Mouse (Mus musculus) left cerebral cortex, adult 18-20 months (tissue): ENCODE measurements around the gene Slco4a1. TPM values are rescaled to one million over a fixed set of nuclear protein-coding genes. Genes with fewer than 3 reads are reported as not detected.

Source experiments
- DNase-seq, 2 experiments: peaks; one replicate each; pipeline ENCODE4 v3.0.0; 2021 to 2022; ENCODE audit warnings: low spot score in 2 of 2, mixed read lengths in 1 of 2
- long read RNA-seq, 2 experiments: library from polyadenylated mRNA; stranded (forward); transcript quantifications; one replicate each; pipeline ENCODE4 v2.0.0; 2021
- total RNA-seq, 2 experiments: library from RNA; stranded (reverse); gene quantifications; 2 replicates each; pipeline ENCODE4 v1.2.3; 2021

Slco4a1 gene
- 1 to 10 TPM; 1.7 to 2.4 TPM for total RNA-seq
- long read RNA-seq, experiment 1, partial matches to known transcripts: 1 of 6 reads
- long read RNA-seq, experiment 1, other reads (novel, unspliced or antisense): 1 of 6 reads
- long read RNA-seq, experiment 2, partial matches to known transcripts: 1 of 2 reads
- long read RNA-seq, experiment 2, other reads (novel, unspliced or antisense): 0 of 2 reads

- DNase-seq: peak; percentile 61 to 78
Observed at GRCm38 (mm10) chr2:180455723-180456698, at the start of gene Slco4a1. TSS of gene Slco4a1 (plus strand) at chr2:180456245.

DNA sequence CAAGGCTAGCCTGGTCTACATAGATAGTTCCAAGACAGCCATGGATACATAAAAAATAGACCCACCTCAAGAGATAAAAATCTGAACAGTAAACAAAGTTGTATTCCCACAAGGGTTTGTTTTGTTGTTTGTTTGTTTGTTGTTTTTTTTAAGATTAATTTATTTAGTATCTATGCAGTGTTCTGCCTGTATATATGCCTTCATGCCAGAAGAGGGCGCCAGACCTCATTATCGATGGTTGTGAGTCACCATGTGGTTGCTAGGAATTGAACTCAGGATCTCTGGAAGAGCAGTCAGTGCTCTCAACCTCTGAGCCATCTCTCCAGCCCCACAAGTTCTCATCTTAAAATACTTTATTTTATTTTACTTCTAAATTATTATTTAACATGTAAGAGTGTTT, 47.6 kb upstream of the Slco4a1 start:
- DNase-seq: no peak

DNA sequence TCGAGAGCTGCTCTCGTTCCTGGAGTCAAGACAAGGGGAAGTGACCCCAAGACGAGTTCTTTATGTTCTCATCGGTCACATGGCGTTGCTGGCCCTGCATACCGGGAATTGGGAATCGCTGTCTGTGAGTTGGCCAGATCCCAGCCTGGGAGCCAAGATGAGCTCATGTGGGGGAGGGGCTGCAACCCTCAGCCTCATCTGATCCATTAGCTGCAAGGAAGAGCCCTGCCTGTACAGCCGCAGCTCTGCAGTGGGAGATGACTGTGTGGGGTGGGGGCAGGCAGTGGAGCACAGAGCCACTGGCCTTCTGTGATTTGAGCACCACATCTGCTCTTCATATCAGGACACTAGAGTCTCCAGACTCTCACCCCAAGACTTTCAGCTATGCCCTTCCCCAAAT, 45.6 kb upstream of the Slco4a1 start:
- no peak for DNase-seq

DNA sequence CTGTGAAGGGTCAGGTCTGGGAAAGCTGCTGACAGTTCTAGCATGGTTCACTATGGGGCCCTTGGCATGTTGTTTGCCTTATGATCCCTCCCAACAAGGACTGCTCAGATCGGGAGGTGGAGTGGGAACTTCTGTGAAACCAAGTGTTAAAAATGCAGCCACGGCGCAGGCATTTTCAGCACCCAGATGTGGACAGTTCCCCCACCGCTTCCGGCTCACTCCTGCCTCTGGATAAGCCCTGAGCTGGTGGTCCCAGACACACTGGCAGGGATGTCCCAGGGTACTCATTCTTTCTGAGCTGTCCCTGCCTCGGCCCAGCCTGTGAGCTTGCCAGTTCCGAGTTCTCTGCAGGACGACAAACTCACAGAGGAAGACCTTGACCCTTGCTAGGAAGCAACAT, 45.0 kb upstream of the Slco4a1 start:
- no peak for DNase-seq

- DNase-seq: no peak
Observed at GRCm38 (mm10) chr2:180415627-180416026, 40.4 kb upstream of the Slco4a1 start.

DNA sequence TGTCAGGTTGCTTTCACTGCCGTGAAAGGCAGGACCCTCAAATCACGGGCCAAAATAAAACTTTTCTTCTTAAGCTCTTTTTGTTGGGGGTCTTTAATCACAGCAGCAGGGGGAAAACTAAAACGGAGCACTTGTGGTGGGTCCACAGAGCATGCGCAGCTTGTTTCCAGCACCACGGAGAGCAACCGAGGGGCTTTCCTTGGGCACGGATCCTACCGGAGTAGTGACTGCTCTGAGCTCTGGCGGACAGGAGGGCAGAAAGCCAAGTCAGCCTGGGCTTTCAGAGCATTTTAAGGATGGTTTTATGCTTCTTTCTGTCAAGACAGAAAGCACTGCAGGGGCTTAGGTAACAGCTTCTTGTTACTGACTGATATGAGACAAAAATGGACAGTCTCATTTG, 38.3 kb upstream of the Slco4a1 start:
- DNase-seq: no peak

DNA sequence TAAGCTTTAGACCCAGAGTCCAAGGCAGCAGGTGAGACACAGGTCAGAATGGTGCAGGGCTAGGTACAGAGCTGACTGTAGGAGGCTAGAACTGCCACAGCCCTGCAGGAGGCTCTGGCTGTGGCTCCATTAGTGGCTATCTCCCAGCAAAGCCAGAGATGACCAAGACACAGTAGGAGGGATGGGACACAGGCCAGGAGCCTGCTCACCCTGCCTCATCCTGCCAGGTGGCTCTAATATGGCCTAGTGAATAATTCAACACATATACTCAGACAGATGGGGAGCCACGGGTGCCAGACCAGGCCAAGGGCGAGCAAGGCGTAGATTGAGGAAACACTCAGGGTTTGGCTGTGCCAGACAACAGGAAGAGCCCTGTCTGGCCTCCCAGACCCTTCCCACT, 35.4 kb upstream of the Slco4a1 start:
- no peak for DNase-seq

- no peak for DNase-seq
Observed at GRCm38 (mm10) chr2:180425115-180425514, 30.9 kb upstream of the Slco4a1 start.

DNA sequence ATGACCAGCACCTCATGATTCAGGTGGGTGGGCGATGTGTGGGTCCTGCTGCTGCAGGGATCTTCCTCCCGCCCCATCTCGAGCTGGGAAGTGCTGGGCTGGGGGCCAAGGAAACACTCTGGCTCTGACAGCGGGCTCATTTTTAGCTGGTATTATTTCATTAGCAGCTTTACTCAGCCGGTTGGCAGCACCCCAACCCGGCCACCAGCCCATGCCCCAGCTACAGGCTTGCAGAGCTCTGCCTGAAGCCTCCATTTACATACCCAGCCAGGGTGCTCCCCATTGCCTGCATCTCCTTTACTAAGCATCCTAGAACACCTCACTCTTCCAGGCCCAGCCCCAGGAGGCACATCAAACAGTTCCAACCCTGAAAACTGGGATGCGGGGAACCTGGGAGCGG, 29.0 kb upstream of the Slco4a1 start:
- DNase-seq: peak; percentile 39 to 50

- peak in 1 of 2 experiments; percentile 45 for DNase-seq
Observed at GRCm38 (mm10) chr2:180428331-180428730, 27.7 kb upstream of the Slco4a1 start.

GRCm38 (mm10) chr2:180430648-180431047, 25.4 kb upstream of the Slco4a1 start:
- DNase-seq: no peak

GRCm38 (mm10) chr2:180432042-180432668, 23.9 kb upstream of the Slco4a1 start:
- DNase-seq: peak; percentile 79 to 93

DNA sequence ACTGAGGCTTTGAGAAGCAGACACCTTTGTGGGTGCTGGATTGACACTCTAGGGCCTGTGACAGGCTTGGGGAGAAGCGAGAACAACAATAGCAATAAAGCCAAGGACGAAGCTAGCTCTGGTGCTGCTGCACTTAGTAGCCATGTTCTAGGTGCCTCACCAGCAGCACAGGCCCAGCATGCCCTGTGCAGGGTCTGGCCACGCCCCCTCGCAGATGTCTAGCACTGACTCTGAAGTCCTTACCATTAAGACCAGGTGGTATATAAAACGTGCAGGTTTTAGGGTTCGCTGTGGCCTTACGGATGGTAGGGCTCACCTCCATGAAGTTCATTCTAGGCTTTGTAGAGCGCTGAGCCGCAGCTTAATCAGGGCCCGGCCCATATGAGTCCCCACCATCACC, 23.3 kb upstream of the Slco4a1 start:
- no peak for DNase-seq

DNA sequence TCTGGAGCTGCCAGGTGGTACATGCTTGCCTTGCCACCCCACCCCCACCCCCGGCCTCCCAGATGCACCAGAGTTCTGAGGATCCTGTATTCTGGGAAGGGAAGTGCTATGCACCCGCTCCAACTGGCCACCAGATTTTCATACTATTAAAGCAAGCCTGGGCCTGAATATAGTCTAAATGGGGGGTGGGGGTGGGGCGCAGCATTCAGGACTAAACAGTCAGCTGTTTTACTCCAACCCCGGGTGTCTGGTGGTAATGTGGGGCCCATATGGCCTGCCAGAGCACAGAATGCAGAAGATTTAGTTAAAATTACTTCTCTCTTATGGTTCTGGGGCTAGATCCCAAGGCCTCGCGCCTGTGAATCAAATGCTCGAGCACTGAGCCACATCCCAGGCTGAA, 22.7 kb upstream of the Slco4a1 start:
- DNase-seq: no peak

DNA sequence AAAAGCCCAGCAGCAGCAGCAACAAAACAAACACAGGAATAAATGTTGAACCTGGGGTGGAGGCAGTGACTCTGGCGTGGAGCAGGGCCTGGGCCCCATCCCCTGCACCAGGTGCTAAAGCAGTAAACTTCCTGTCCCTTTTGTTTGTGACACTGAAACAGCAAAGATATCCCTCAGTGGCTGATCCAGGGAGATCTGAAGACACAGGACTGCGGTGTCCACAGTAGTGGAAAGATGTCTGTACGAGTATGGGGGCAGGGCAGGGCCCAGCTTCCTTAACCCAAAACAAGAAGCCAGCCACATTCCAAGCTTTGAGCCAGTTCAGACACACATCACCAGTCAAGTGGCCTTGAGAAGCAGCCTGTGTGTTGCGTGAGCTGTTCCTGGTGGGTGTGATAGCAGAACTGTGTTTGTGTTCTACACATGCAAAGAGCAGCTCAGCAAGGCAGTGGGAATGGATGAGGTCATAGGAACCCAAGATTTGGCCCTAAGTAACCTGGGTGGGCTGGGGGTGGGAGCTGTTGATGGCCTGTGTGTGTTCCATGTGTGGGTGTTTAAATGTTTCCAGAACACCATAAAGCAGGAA, 20.6 kb upstream of the Slco4a1 start:
- no peak for DNase-seq

- no peak for DNase-seq
Observed at GRCm38 (mm10) chr2:180437149-180437864, 18.7 kb upstream of the Slco4a1 start.

DNA sequence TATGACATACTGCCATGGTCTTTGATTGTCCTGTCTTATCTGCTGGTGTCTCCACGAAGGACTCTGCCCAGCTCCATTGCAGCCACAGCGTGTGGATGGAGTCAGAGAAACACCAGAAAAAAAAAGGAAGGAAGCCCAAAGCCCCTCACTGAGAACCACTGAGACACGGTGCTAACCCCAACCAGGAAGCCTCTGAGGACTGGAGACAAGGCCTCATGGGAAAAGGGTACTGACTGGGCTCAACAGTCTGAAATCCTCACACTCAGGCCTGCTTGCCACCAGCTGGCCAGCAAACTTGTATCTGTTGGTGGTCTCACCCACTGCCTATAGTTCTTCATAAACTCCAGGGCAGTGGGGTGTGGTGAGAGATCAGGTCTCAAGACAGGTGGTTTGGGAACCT, 16.3 kb upstream of the Slco4a1 start:
- no peak for DNase-seq

GRCm38 (mm10) chr2:180440596-180441332, 15.3 kb upstream of the Slco4a1 start:
- no peak for DNase-seq

DNA sequence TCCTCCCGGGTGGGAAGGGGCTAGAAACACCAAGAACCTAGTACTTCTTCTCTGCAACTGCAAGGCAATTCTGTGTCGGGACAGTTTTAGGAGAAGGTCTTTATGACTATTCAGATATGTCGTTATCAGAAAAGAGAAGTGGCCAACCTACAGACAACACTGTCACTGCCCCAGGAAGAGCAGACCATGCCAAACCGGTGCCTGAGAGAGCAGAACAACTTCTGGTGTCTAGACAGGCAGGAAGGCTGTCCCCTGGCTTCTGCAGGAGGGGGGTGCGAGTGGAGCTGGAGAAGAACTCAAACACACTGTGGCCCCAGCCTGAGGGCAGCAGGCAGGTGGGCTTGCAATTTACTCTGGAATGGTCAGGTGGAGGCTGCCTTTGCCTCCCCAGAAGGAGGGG, 14.0 kb upstream of the Slco4a1 start:
- no peak for DNase-seq

- no peak for DNase-seq
Observed at GRCm38 (mm10) chr2:180443861-180444260, 12.2 kb upstream of the Slco4a1 start.
